Mouse (Mus musculus): ENCODE results near the gene Sec22c.

- TF ChIP-seq CTCF (IDR thresholded peaks at IDR 0.05) (no peak), EP300 (IDR thresholded peaks at IDR 0.05) (no peak)
These were observed 69.3 kb downstream of the Sec22c start for GRCm38 (mm10) chr9:121635835-121636576.
